Mouse (Mus musculus): ENCODE measurements around the gene Gm28036. TPM values are rescaled to one million over a fixed set of nuclear protein-coding genes. Genes with fewer than 3 reads are reported as not detected.

Gene Gm28036
- total and polyA plus RNA-seq, 3 experiments, result 20.4 to 32.3 TPM; not detected in 1

DNA sequence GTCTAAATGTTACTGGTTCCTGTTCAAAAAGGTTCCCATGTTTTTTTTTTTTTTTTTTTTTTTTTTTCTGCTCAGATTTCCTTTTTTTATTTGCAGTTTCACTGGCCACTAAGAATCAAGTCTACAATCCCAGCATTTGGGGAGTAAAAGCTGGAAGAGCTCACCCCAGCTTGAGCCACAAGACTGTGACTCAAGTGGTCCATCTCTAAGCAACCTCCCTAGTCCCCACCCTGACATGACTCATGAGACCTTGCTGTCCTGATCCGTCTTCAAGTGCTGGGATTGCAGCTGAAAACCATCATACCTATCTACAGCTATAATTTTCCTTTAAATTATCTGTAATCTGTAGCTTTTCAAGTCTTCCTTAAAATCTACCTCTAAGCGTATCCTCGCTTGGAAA lies 42.4 kb downstream of the Gm28036 start:
- no peak overlapping the region for H3K9ac ChIP-seq (ENCODE audit: control insufficient read depth, low read depth, low read length, poor library complexity, severe bottlenecking)
- no peak for DNase-seq (ENCODE audit: low read depth, low spot score)
- no peak overlapping the region for H3K4me3 ChIP-seq (ENCODE audit: control insufficient read depth in 1 of 2, insufficient read depth in 1 of 2, low read depth in 2 of 2, low read length in 2 of 2)
- 0 out of 2 replicates have a peak, but pooled peaks have one; percentile 43 for TF ChIP-seq ZNF384 (IDR thresholded peaks at IDR 0.05; ENCODE audit: low read depth, low read length)
- no peak for TF ChIP-seq POLR2AphosphoS2 (IDR thresholded peaks at IDR 0.05; ENCODE audit: low read length)
- no peak for TF ChIP-seq USF1 (IDR thresholded peaks at IDR 0.05; ENCODE audit: low read depth, low read length)
- peaks cover 0 to 3% of the 10 kb centered on the region in 2 experiments; a peak in 2 of 4 replicates for H3K36me3 ChIP-seq (ENCODE audit: control insufficient read depth in 1 of 2, insufficient read depth in 2 of 2, low read length in 2 of 2)
- H3K79me2 ChIP-seq (ENCODE audit: control insufficient read depth, insufficient read depth, low read length, poor library complexity), result no peaks in the 10 kb centered on the region
- no peaks in the 10 kb centered on the region for H3K27me3 ChIP-seq (ENCODE audit: control insufficient read depth in 1 of 2, insufficient read depth in 2 of 2, low read length in 2 of 2)
- H3K9me3 ChIP-seq (replicated peaks; ENCODE audit: insufficient read depth, low read length), result no peaks in the 10 kb centered on the region
- no peaks in the 10 kb centered on the region; a peak in 1 of 4 replicates for H3K4me1 ChIP-seq (ENCODE audit: control insufficient read depth in 1 of 2, insufficient read depth in 2 of 2, low read length in 2 of 2)
- H3K27ac ChIP-seq (ENCODE audit: control insufficient read depth, low read depth, low read length), result no peak overlapping the region

DNA sequence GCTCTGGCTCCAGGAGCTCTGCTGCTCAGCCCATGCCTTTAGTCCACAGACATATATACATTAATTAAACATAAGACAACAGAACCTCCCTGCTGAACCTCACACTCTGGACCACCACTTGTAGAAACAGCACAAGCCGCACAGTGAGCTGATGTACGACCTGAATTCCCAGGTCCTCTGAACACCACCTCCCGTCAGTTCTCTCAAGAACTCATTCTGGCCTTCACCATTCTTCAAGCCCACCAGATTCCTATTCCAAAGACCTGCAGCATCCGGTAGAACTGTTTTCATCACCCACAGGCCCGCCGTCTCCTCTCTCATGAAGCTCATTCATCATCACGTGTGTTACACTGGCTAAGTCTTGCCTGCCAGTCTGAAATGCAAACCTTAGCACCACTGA lies 46.5 kb downstream of the Gm28036 start:
- H3K36me3 ChIP-seq (ENCODE audit: control insufficient read depth in 1 of 2, insufficient read depth in 2 of 2, low read length in 2 of 2), result peaks cover 2 to 4% of the 10 kb centered on the region in 2 experiments; a peak in 3 of 4 replicates

DNA sequence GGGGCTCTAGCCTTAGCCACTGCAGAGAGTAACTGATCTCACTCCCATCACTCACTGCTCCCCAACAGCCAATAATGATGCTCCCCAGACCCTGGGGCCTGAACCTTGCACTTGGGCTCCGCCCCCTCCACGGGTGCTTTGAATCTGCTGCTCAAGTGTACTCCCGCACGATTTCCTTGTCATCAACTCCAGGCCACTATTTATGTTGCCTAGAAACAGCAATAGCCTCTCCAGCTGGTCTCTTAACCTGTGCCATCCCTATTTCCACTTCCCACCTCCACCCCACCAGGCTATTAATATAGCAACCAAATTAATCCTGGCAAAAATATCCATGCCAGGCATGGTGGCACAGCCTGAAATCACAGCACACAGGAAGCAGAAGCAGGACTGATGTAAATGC lies 47.2 kb downstream of the Gm28036 start:
- TF ChIP-seq SIN3A (IDR thresholded peaks at IDR 0.05; ENCODE audit: low read length) (no peak), MAFK (IDR thresholded peaks at IDR 0.05; ENCODE audit: borderline replicate concordance, low read depth, low read length) (no peak), ZC3H11A (IDR thresholded peaks at IDR 0.05; ENCODE audit: low read depth, low read length) (no peak), JUND (IDR thresholded peaks at IDR 0.05; ENCODE audit: low read depth, low read length) (no peak)
- H3K27me3 ChIP-seq (ENCODE audit: control insufficient read depth in 1 of 2, insufficient read depth in 2 of 2, low read length in 2 of 2), result no peaks in the 10 kb centered on the region
- no peak for DNase-seq (ENCODE audit: low read depth, low spot score)
- H3K27ac ChIP-seq (ENCODE audit: control insufficient read depth, low read depth, low read length), result no peak overlapping the region
- H3K9ac ChIP-seq (ENCODE audit: control insufficient read depth, low read depth, low read length, poor library complexity, severe bottlenecking), result no peak overlapping the region
- H3K4me1 ChIP-seq (ENCODE audit: control insufficient read depth in 1 of 2, insufficient read depth in 2 of 2, low read length in 2 of 2), result no peaks in the 10 kb centered on the region
- H3K9me3 ChIP-seq (replicated peaks; ENCODE audit: insufficient read depth, low read length), result no peaks in the 10 kb centered on the region
- no peaks in the 10 kb centered on the region for H3K79me2 ChIP-seq (ENCODE audit: control insufficient read depth, insufficient read depth, low read length, poor library complexity)
- H3K4me3 ChIP-seq (ENCODE audit: control insufficient read depth in 1 of 2, insufficient read depth in 1 of 2, low read depth in 2 of 2, low read length in 2 of 2), result no peak overlapping the region
- peaks cover 2 to 9% of the 10 kb centered on the region in 2 experiments; a peak in 3 of 4 replicates for H3K36me3 ChIP-seq (ENCODE audit: control insufficient read depth in 1 of 2, insufficient read depth in 2 of 2, low read length in 2 of 2)

More for the DNA sequence above, 46.5 kb downstream of the Gm28036 start:
- H3K9ac ChIP-seq (ENCODE audit: control insufficient read depth, low read depth, low read length, poor library complexity, severe bottlenecking), result no peak overlapping the region
- no peak overlapping the region for H3K27ac ChIP-seq (ENCODE audit: control insufficient read depth, low read depth, low read length)
- H3K9me3 ChIP-seq (replicated peaks; ENCODE audit: insufficient read depth, low read length), result no peaks in the 10 kb centered on the region
- no peaks in the 10 kb centered on the region for H3K27me3 ChIP-seq (ENCODE audit: control insufficient read depth in 1 of 2, insufficient read depth in 2 of 2, low read length in 2 of 2)
- DNase-seq (ENCODE audit: low read depth, low spot score), result no peak
- H3K4me3 ChIP-seq (ENCODE audit: control insufficient read depth in 1 of 2, insufficient read depth in 1 of 2, low read depth in 2 of 2, low read length in 2 of 2), result no peak overlapping the region
- TF ChIP-seq RCOR1 (IDR thresholded peaks at IDR 0.05; ENCODE audit: low read depth, low read length) (no peak), MYC (IDR thresholded peaks at IDR 0.05; ENCODE audit: low read depth, low read length) (no peak), KAT2A (conservative IDR thresholded peaks at IDR 0.05; ENCODE audit: low read depth, low read length) (no peak), POLR2A (IDR thresholded peaks at IDR 0.05; ENCODE audit: control insufficient read depth in 1 of 2, insufficient read depth in 1 of 2, low read depth in 1 of 2, low read length in 2 of 2, poor library complexity in 1 of 2) (no peak)
- H3K4me1 ChIP-seq (ENCODE audit: control insufficient read depth in 1 of 2, insufficient read depth in 2 of 2, low read length in 2 of 2), result no peaks in the 10 kb centered on the region
- H3K79me2 ChIP-seq (ENCODE audit: control insufficient read depth, insufficient read depth, low read length, poor library complexity), result no peaks in the 10 kb centered on the region

All from MEL (cell line).